Mouse (Mus musculus): ENCODE results near the gene Drd1. TPM values are rescaled to one million over a fixed set of nuclear protein-coding genes. Genes with fewer than 3 reads are reported as not detected.

Gene Drd1
- polyA plus RNA-seq, 1 experiment from 2014 or later = 0.66 TPM

GRCm38 (mm10) chr13:54084178-54084577, 28.7 kb upstream of the Drd1 start:
- no peak overlapping the region for H3K4me3 ChIP-seq
- H3K4me1 ChIP-seq (replicated peaks) = peaks cover 10% of the 10 kb centered on the region
- peaks cover 37% of the 10 kb centered on the region for H3K36me3 ChIP-seq
- ATAC-seq (ENCODE audit: low read depth) = peak; percentile 67; the same call in 1 of the 2 replicates
- no peaks in the 10 kb centered on the region for H3K27me3 ChIP-seq
- H3K4me2 ChIP-seq = no peak overlapping the region
- WGBS = 52% methylated on average over 4 of the region's 4 CpGs
- no peak overlapping the region for H3K27ac ChIP-seq (replicated peaks)
- no peaks in the 10 kb centered on the region for H3K9me3 ChIP-seq
- no peak overlapping the region for H3K9ac ChIP-seq

GRCm38 (mm10) chr13:54082946-54083345, 27.4 kb upstream of the Drd1 start:
- H3K4me2 ChIP-seq = no peak overlapping the region
- ATAC-seq (ENCODE audit: low read depth) = no peak
- H3K9me3 ChIP-seq = no peaks in the 10 kb centered on the region
- 88% methylated on average over 5 of the region's 5 CpGs for WGBS
- H3K36me3 ChIP-seq = peaks cover 25% of the 10 kb centered on the region
- no peak overlapping the region for H3K27ac ChIP-seq (replicated peaks)
- H3K4me3 ChIP-seq = no peak overlapping the region
- H3K4me1 ChIP-seq (replicated peaks) = peaks cover 10% of the 10 kb centered on the region
- H3K27me3 ChIP-seq = no peaks in the 10 kb centered on the region
- no peak overlapping the region for H3K9ac ChIP-seq

GRCm38 (mm10) chr13:54080785-54081184, 25.3 kb upstream of the Drd1 start:
- no peak for ATAC-seq (ENCODE audit: low read depth)
- Histone ChIP-seq H3K9me3 (no peaks in the 10 kb centered on the region), H3K4me3 (no peak overlapping the region), H3K27me3 (no peaks in the 10 kb centered on the region), H3K27ac (replicated peaks) (no peak overlapping the region), H3K4me1 (replicated peaks) (peaks cover 10% of the 10 kb centered on the region), H3K9ac (no peak overlapping the region), H3K4me2 (no peak overlapping the region), H3K36me3 (peaks cover 5% of the 10 kb centered on the region; the same call in 1 of the 2 replicates)
- whole genome bisulfite sequencing = 95% methylated on average over 1 of the region's 1 CpGs

GRCm38 (mm10) chr13:54079782-54080759, 24.6 kb upstream of the Drd1 start:
- no peak overlapping the region for H3K9ac ChIP-seq
- no peaks in the 10 kb centered on the region for H3K9me3 ChIP-seq
- H3K27ac ChIP-seq (replicated peaks) = no peak overlapping the region
- peaks cover 10% of the 10 kb centered on the region for H3K4me1 ChIP-seq (replicated peaks)
- H3K4me2 ChIP-seq = no peak overlapping the region
- H3K27me3 ChIP-seq = no peaks in the 10 kb centered on the region
- WGBS = 81% methylated on average over 12 of the region's 12 CpGs
- no peak overlapping the region for H3K4me3 ChIP-seq
- no peak for ATAC-seq (ENCODE audit: low read depth)
- no peaks in the 10 kb centered on the region for H3K36me3 ChIP-seq

GRCm38 (mm10) chr13:54077470-54078174, 22.1 kb upstream of the Drd1 start:
- Histone ChIP-seq H3K27me3 (no peaks in the 10 kb centered on the region), H3K9ac (no peak overlapping the region), H3K4me1 (replicated peaks) (peaks cover 20% of the 10 kb centered on the region), H3K27ac (replicated peaks) (no peak overlapping the region), H3K9me3 (no peaks in the 10 kb centered on the region), H3K36me3 (no peaks in the 10 kb centered on the region), H3K4me2 (no peak overlapping the region), H3K4me3 (no peak overlapping the region)
- no peak for ATAC-seq (ENCODE audit: low read depth)
- 79% methylated on average over 11 of the region's 11 CpGs for WGBS

GRCm38 (mm10) chr13:54076762-54077460, 21.4 kb upstream of the Drd1 start:
- Histone ChIP-seq H3K36me3 (no peaks in the 10 kb centered on the region), H3K4me3 (no peak overlapping the region), H3K9me3 (no peaks in the 10 kb centered on the region), H3K4me1 (replicated peaks) (peaks cover 25% of the 10 kb centered on the region), H3K27ac (replicated peaks) (no peak overlapping the region), H3K4me2 (no peak overlapping the region), H3K9ac (no peak overlapping the region), H3K27me3 (no peaks in the 10 kb centered on the region)
- no peak for ATAC-seq (ENCODE audit: low read depth)
- 92% methylated on average over 11 of the region's 11 CpGs for WGBS

DNA sequence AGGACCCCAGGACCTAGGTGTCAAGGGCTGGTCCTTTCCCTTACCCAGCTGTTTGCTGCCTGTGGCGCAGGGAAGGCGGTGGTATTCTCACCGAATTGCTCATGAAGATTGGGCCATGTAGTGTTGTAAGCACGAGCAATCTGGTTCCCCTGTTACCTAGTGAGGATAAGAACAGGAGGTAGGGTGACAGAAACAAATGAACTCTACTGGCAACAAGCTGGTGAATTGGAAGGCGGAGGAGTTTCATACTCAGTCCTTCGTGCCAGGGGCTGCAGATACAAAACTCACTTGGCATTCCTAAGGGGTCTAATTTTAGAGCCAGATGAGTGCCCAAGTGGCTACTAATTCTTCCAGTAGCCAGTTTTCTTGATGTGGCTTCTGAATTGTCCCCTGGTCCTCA, 20.5 kb upstream of the Drd1 start:
- H3K36me3 ChIP-seq = no peaks in the 10 kb centered on the region
- no peak overlapping the region for H3K9ac ChIP-seq
- H3K9me3 ChIP-seq = no peaks in the 10 kb centered on the region
- H3K4me1 ChIP-seq (replicated peaks) = peaks cover 25% of the 10 kb centered on the region
- no peaks in the 10 kb centered on the region for H3K27me3 ChIP-seq
- H3K4me2 ChIP-seq = no peak overlapping the region
- WGBS = 93% methylated on average over 6 of the region's 6 CpGs
- no peak for ATAC-seq (ENCODE audit: low read depth)
- no peak overlapping the region for H3K4me3 ChIP-seq
- no peak overlapping the region for H3K27ac ChIP-seq (replicated peaks)

DNA sequence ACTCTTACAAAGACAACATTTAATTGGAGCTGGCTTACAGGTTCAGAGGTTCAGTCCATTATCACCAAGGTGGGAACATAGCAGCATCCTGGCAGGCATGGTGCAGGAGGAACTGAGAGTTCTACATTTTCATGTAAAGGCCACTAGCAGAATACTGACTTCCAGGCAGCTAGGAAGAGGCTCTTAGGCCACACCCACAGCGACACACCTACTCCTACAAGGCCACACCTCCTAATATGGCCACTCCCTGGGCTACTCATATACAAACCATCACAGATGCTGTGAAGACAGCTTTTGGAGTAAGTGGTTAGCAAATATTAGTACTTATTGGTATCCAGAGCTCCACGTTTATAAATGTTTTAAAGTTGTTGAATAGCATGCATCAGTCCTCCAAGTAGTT, 19.9 kb upstream of the Drd1 start:
- Histone ChIP-seq H3K27me3 (no peaks in the 10 kb centered on the region), H3K9me3 (no peaks in the 10 kb centered on the region), H3K4me3 (no peak overlapping the region), H3K9ac (no peak overlapping the region), H3K27ac (replicated peaks) (no peak overlapping the region), H3K36me3 (no peaks in the 10 kb centered on the region), H3K4me2 (no peak overlapping the region), H3K4me1 (replicated peaks) (peaks cover 25% of the 10 kb centered on the region)
- WGBS = 91% methylated on average over 2 of the region's 2 CpGs
- ATAC-seq (ENCODE audit: low read depth) = no peak

GRCm38 (mm10) chr13:54073491-54073890, 18.0 kb upstream of the Drd1 start:
- peaks cover 22% of the 10 kb centered on the region for H3K4me1 ChIP-seq (replicated peaks)
- no peaks in the 10 kb centered on the region for H3K9me3 ChIP-seq
- H3K9ac ChIP-seq = no peak overlapping the region
- H3K36me3 ChIP-seq = no peaks in the 10 kb centered on the region
- ATAC-seq (ENCODE audit: low read depth) = no peak
- H3K4me3 ChIP-seq = no peak overlapping the region
- H3K4me2 ChIP-seq = peak overlapping the region; percentile 65; the same call in 1 of the 2 replicates
- H3K27ac ChIP-seq (replicated peaks) = no peak overlapping the region
- H3K27me3 ChIP-seq = no peaks in the 10 kb centered on the region
- WGBS = 76% methylated on average over 2 of the region's 2 CpGs

DNA sequence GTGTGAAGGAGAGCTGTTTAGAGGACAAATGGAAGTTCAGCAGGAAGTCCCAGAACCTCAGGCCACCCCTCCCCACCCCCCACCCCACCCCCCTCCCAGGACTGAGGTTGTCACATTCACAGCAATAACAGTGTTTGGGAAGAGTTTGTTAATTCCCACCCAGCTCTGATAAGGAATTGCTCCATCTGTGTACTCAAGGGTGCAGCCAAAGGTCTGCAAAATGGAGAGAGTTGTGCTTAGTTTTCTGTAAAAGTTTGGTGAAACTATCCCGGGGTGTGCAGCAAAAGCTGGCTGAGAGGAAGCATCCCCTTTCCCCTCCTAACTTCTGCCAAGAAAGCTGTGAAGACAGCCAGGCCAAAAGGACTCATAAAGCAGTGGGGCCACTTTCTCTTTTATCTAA, 17.6 kb upstream of the Drd1 start:
- WGBS = 50% methylated on average over 1 of the region's 1 CpGs
- Histone ChIP-seq H3K9ac (peak overlapping the region; percentile 79; the same call in 1 of the 2 replicates), H3K4me1 (replicated peaks) (peaks cover 22% of the 10 kb centered on the region), H3K36me3 (no peaks in the 10 kb centered on the region), H3K27ac (replicated peaks) (no peak overlapping the region), H3K9me3 (no peaks in the 10 kb centered on the region), H3K4me2 (peak overlapping the region; percentile 65), H3K4me3 (peak overlapping the region; percentile 66; the same call in 1 of the 2 replicates), H3K27me3 (no peaks in the 10 kb centered on the region)
- no peak for ATAC-seq (ENCODE audit: low read depth)

DNA sequence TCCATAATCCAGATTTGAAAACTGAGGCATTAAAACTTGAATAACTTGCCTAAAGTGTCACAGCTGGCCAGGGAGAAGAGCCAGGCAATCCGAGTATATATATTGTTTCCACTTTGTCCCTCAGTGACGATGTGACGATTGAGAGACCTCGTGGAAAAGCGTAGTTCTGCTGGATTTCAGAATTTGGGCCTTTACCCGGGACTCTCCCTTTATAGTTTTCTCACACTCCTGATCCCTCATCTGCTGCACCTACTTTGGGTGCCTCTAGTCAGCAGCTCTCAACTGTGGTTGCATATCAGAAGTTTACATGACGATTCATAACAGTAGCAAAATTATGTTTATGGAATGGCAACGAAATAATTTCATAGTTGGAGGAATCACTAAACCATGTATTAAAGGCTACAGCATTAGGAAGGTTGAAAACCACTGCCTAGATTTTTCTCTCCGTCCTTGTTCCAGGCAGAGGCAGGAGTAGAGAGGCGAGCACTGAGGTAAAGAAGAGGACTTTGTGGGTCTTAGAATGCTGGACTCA, 17.1 kb upstream of the Drd1 start:
- peak overlapping the region; percentile 79 for H3K9ac ChIP-seq
- peak overlapping the region; percentile 28; the same call in 1 of the 2 replicates for H3K27ac ChIP-seq (replicated peaks)
- WGBS = 36% methylated on average over 10 of the region's 10 CpGs
- no peak for ATAC-seq (ENCODE audit: low read depth)
- H3K4me3 ChIP-seq = peak overlapping the region; percentile 66
- no peaks in the 10 kb centered on the region for H3K36me3 ChIP-seq
- H3K9me3 ChIP-seq = no peaks in the 10 kb centered on the region
- peak overlapping the region; percentile 65 for H3K4me2 ChIP-seq
- no peaks in the 10 kb centered on the region for H3K27me3 ChIP-seq
- H3K4me1 ChIP-seq (replicated peaks) = peaks cover 26% of the 10 kb centered on the region

Measured in neural tube, embryonic 13.5 days (tissue).